Mouse (Mus musculus) heart, postnatal 0 days (tissue): ENCODE measurements at regions not wholly inside any gene's neighbourhood (a gene's known extent, or its start where the extent isn't known, plus 50 kb on each side); places are given as distances from the start of the nearest gene placed in this dataset.
A peak's percentile ranks its signal among the peaks of the same experiment; 100 is the strongest.

Experiments used
- ATAC-seq: fragments of 200-750 bp; cut with Nextera tagmentation; 2 replicates; pipeline ENCODE4 v1.8.0; 2017; ENCODE audit warnings: low read depth, moderate number of reproducible peaks, moderate library complexity; ENCODE audit not compliant: insufficient read depth
- DNase-seq: peaks from one replicate; pipeline ENCODE4 v3.0.0-alpha.2; 2016; ENCODE audit warnings: low spot score
- H3K27ac ChIP-seq: fragments of 300-500 bp; sonication (generic); 2 replicates; pipeline ENCODE4 v1.5.1; 2014; ENCODE audit warnings: low read depth, mild to moderate bottlenecking
- H3K27me3 ChIP-seq: fragments of 300-500 bp; sonication (generic); 2 replicates; pipeline ENCODE4 v1.6.1; 2014; ENCODE audit warnings: low read length, mixed read lengths; ENCODE audit not compliant: control insufficient read depth, insufficient read depth
- H3K36me3 ChIP-seq: fragments of 300-500 bp; sonication (generic); replicated peaks from 2 replicates; pipeline ENCODE4 v1.6.1; 2014; ENCODE audit warnings: low read length, mixed read lengths; ENCODE audit not compliant: control insufficient read depth, insufficient read depth
- H3K4me1 ChIP-seq: fragments of 300-500 bp; sonication (generic); 2 replicates; pipeline ENCODE4 v1.6.1; 2014; ENCODE audit warnings: antibody characterized with exemption; ENCODE audit not compliant: control insufficient read depth, insufficient read depth
- H3K4me2 ChIP-seq: fragments of 300-500 bp; sonication (generic); 2 replicates; pipeline ENCODE4 v1.6.1; 2014; ENCODE audit warnings: low read depth, mild to moderate bottlenecking, low read length, moderate library complexity
- H3K4me3 ChIP-seq: fragments of 300-500 bp; sonication (generic); 2 replicates; pipeline ENCODE4 v1.5.1; 2014; ENCODE audit warnings: low read depth, low read length
- H3K9ac ChIP-seq: fragments of 300-500 bp; sonication (generic); replicated peaks from 2 replicates; pipeline ENCODE4 v1.6.1; 2014; ENCODE audit warnings: low read depth, low read length, mixed read lengths
- H3K9me3 ChIP-seq: fragments of 300-500 bp; sonication (generic); replicated peaks from 2 replicates; pipeline ENCODE4 v1.6.1; 2016; ENCODE audit warnings: low read length; ENCODE audit not compliant: control insufficient read depth
- CTCF ChIP-seq: IDR thresholded peaks from 2 replicates; pipeline ENCODE4 v1.5.1; 2016; ENCODE audit warnings: antibody characterized with exemption, control low read depth, low read depth
- EP300 ChIP-seq: IDR thresholded peaks from 2 replicates; pipeline ENCODE4 v1.6.1; 2016; ENCODE audit warnings: antibody characterized with exemption, low read depth
- WGBS: fragments of 180-500 bp; shearing (Covaris S2); extraction: QIAGEN DNeasy Blood & Tissue Kit; methylation state at CpG from one replicate; pipeline ENCODE4 v1.1.7; 2014; 5-methylcytosine and 5-hydroxymethylcytosine counted together

- TF ChIP-seq EP300 = no peak
- TF ChIP-seq CTCF = no peak
- Histone ChIP-seq H3K27me3 (no peaks in the 10 kb centered on the region), H3K36me3 (no peaks in the 10 kb centered on the region), H3K4me2 (no peak overlapping the region), H3K9me3 (no peaks in the 10 kb centered on the region), H3K4me1 (no peaks in the 10 kb centered on the region), H3K9ac (no peak overlapping the region), H3K4me3 (no peak overlapping the region), H3K27ac (no peak overlapping the region)
- WGBS = 70% methylated on average over 6 of the region's 6 CpGs
- ATAC-seq (no peak), DNase-seq (no peak)
These were observed 1053.6 kb upstream of the Celf2 start for GRCm38 (mm10) chr2:8562948-8563347.

DNA sequence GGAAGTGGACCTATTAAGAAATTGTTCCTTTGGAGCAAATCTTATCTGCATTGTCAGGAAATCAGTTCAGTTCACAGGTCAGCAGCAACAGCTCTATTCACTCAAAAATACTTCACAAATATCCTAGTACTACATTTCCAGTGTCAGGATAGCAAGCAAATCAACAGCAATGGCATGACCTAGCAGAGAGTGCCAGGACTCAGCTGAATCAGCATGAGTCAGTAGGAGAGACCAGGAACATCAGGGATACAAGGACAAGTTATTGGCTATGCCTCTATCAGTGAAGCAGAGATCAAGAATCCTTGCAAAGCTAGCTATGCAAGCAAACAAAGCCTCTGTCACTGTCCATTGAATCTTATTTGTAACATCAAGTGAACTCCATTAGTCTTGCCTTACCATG lies 1036.8 kb upstream of the Celf2 start:
- no peak overlapping the region for H3K4me3 ChIP-seq
- no peak overlapping the region for H3K27ac ChIP-seq
- no peak overlapping the region for H3K9ac ChIP-seq
- no peak overlapping the region for H3K4me2 ChIP-seq
- H3K4me1 ChIP-seq = no peaks in the 10 kb centered on the region
- H3K27me3 ChIP-seq = no peaks in the 10 kb centered on the region
- ATAC-seq = no peak
- DNase-seq = no peak
- TF ChIP-seq CTCF (no peak), EP300 (no peak)
- H3K9me3 ChIP-seq = no peaks in the 10 kb centered on the region
- no peaks in the 10 kb centered on the region for H3K36me3 ChIP-seq

GRCm38 (mm10) chr2:8536842-8537241 lies 1027.5 kb upstream of the Celf2 start:
- TF ChIP-seq EP300 (no peak), CTCF (peak; percentile 25)
- H3K27me3 ChIP-seq = no peaks in the 10 kb centered on the region

DNA sequence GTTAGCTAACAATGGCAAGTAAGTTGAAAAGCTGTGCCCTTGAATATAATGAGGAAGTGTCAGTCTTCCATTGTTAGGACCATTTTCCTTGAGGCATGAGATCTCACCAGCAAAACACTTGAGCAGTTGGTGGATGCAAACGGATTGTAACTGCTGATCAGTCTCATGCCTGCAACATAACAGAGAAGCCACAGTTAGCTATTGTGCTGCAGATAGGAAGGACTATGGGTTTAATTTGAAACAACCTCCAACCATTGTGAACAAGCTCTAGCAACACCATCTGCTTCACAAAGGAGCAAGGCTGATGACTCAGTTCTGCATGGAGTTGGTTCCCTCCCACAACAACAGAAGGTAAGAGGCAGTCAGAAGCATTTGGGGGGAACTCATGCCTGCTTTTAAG lies 989.1 kb upstream of the Celf2 start:
- no peaks in the 10 kb centered on the region for H3K36me3 ChIP-seq
- H3K27me3 ChIP-seq = no peaks in the 10 kb centered on the region
- ATAC-seq (no peak), DNase-seq (no peak)
- no peaks in the 10 kb centered on the region for H3K9me3 ChIP-seq
- H3K4me3 ChIP-seq = no peak overlapping the region
- H3K4me1 ChIP-seq = no peaks in the 10 kb centered on the region
- TF ChIP-seq EP300 (no peak), CTCF (no peak)
- 38% methylated on average over 1 of the region's 1 CpGs for WGBS
- no peak overlapping the region for H3K27ac ChIP-seq
- no peak overlapping the region for H3K9ac ChIP-seq
- no peak overlapping the region for H3K4me2 ChIP-seq

More at GRCm38 (mm10) chr2:8536842-8537241, 1027.5 kb upstream of the Celf2 start:
- H3K4me3 ChIP-seq = no peak overlapping the region
- H3K9ac ChIP-seq = no peak overlapping the region
- no peak overlapping the region for H3K27ac ChIP-seq
- 8% methylated on average over 1 of the region's 1 CpGs for WGBS
- DNase-seq = no peak
- no peaks in the 10 kb centered on the region for H3K36me3 ChIP-seq
- no peak for ATAC-seq
- no peaks in the 10 kb centered on the region for H3K4me1 ChIP-seq
- no peaks in the 10 kb centered on the region for H3K9me3 ChIP-seq
- H3K4me2 ChIP-seq = no peak overlapping the region

- Histone ChIP-seq H3K27ac (no peak overlapping the region), H3K4me1 (no peaks in the 10 kb centered on the region), H3K4me2 (no peak overlapping the region), H3K9me3 (no peaks in the 10 kb centered on the region), H3K27me3 (no peaks in the 10 kb centered on the region), H3K9ac (no peak overlapping the region), H3K4me3 (no peak overlapping the region), H3K36me3 (no peaks in the 10 kb centered on the region)
- TF ChIP-seq EP300 = no peak
- TF ChIP-seq CTCF = no peak
- ATAC-seq (no peak), DNase-seq (no peak)
- 73% methylated on average over 6 of the region's 6 CpGs for WGBS
These were observed 968.6 kb upstream of the Celf2 start for GRCm38 (mm10) chr2:8477827-8478528.

GRCm38 (mm10) chr2:8470546-8470945 lies 961.2 kb upstream of the Celf2 start:
- H3K4me1 ChIP-seq = no peaks in the 10 kb centered on the region
- H3K4me3 ChIP-seq = no peak overlapping the region
- ATAC-seq = no peak
- H3K9me3 ChIP-seq = no peaks in the 10 kb centered on the region
- TF ChIP-seq EP300 (no peak), CTCF (no peak)
- no peaks in the 10 kb centered on the region for H3K27me3 ChIP-seq
- no peak overlapping the region for H3K27ac ChIP-seq
- WGBS = 90% methylated on average over 1 of the region's 1 CpGs
- no peak overlapping the region for H3K4me2 ChIP-seq
- no peak overlapping the region for H3K9ac ChIP-seq
- H3K36me3 ChIP-seq = no peaks in the 10 kb centered on the region
- DNase-seq = no peak
